Mouse (Mus musculus) midbrain, postnatal 0 days (tissue): ENCODE measurements around the gene Kcnip1. TPM values are rescaled to one million over a fixed set of nuclear protein-coding genes. Genes with fewer than 3 reads are reported as not detected.

Experiments
- ATAC-seq: fragments of 200-750 bp; cut with Nextera tagmentation; 2 replicates; pipeline ENCODE4 v1.8.0; 2017; ENCODE audit warnings: moderate number of reproducible peaks, mild to moderate bottlenecking, moderate TSS enrichment, moderate library complexity; ENCODE audit not compliant: low FRiP score
- DNase-seq: peaks from one replicate; pipeline ENCODE4 v3.0.0-alpha.2; 2015; ENCODE audit warnings: low spot score
- H3K27ac ChIP-seq: fragments of 300-500 bp; sonication (generic); 2 replicates; pipeline ENCODE4 v1.5.1; 2014; ENCODE audit warnings: low read depth, mild to moderate bottlenecking, low read length, mixed read lengths
- H3K27me3 ChIP-seq: fragments of 300-500 bp; sonication (generic); 2 replicates; pipeline ENCODE4 v1.6.1; 2014; ENCODE audit warnings: low read length, control low read depth, mixed read lengths; ENCODE audit not compliant: insufficient read depth
- H3K36me3 ChIP-seq: fragments of 300-500 bp; sonication (generic); 2 replicates; pipeline ENCODE4 v1.6.1; 2014; ENCODE audit warnings: low read length, control low read depth, mixed read lengths; ENCODE audit not compliant: insufficient read depth
- H3K4me1 ChIP-seq: fragments of 300-500 bp; sonication (generic); 2 replicates; pipeline ENCODE4 v1.6.1; 2014; ENCODE audit warnings: mild to moderate bottlenecking, control low read depth, antibody characterized with exemption, low read length, mixed read lengths; ENCODE audit not compliant: insufficient read depth
- H3K4me2 ChIP-seq: fragments of 300-500 bp; sonication (generic); 2 replicates; pipeline ENCODE4 v1.6.1; 2014; ENCODE audit warnings: low read depth, mild to moderate bottlenecking, low read length, mixed read lengths; ENCODE audit not compliant: poor library complexity, severe bottlenecking
- H3K4me3 ChIP-seq: fragments of 300-500 bp; sonication (generic); 2 replicates; pipeline ENCODE4 v1.5.1; 2014; ENCODE audit warnings: low read depth, mild to moderate bottlenecking, low read length, moderate library complexity
- H3K9ac ChIP-seq: fragments of 300-500 bp; sonication (generic); replicated peaks from 2 replicates; pipeline ENCODE4 v1.6.1; 2014; ENCODE audit warnings: mild to moderate bottlenecking, low read length, moderate library complexity, mixed read lengths; ENCODE audit not compliant: poor library complexity, severe bottlenecking
- H3K9me3 ChIP-seq: fragments of 300-500 bp; sonication (generic); 2 replicates; pipeline ENCODE4 v1.6.1; 2016; ENCODE audit warnings: low read length, control low read depth
- CTCF ChIP-seq: IDR thresholded peaks from 2 replicates; pipeline ENCODE4 v1.5.1; 2016; ENCODE audit warnings: antibody characterized with exemption, mild to moderate bottlenecking
- WGBS: fragments of 180-500 bp; shearing (Covaris S2); extraction: QIAGEN DNeasy Blood & Tissue Kit; methylation state at CpG from one replicate; pipeline ENCODE4 v1.1.7; 2014; 5-methylcytosine and 5-hydroxymethylcytosine counted together
- polyA plus RNA-seq: library from polyadenylated mRNA; unstranded; fragments of >200 nt; fragmentation: Nextera tagmentation; extraction: Ambion mirVana; gene quantifications from 2 replicates; pipeline ENCODE4 v1.2.1, GENCODE M21; 2015
- total RNA-seq: library from RNA; depleted of rRNA; stranded (reverse); fragments of >200 nt; gene quantifications from 2 replicates; pipeline ENCODE4 v1.2.3, GENCODE M21; 2014

Gene Kcnip1
- total and polyA plus RNA-seq, 2 experiments from 2014 or later, result 93.8 to 145 TPM

GRCm38 (mm10) chr11:33938561-33939274 is 54.2 kb downstream of the Kcnip1 start:
- Histone ChIP-seq H3K27me3 (no peaks in the 10 kb centered on the region), H3K4me2 (no peak overlapping the region), H3K9me3 (no peaks in the 10 kb centered on the region), H3K4me3 (no peak overlapping the region), H3K4me1 (no peaks in the 10 kb centered on the region), H3K9ac (no peak overlapping the region), H3K27ac (no peak overlapping the region), H3K36me3 (no peaks in the 10 kb centered on the region)
- ATAC-seq, result no peak
- no peak for DNase-seq
- TF ChIP-seq CTCF, result no peak
- 41% methylated on average over 7 of the region's 7 CpGs for WGBS

GRCm38 (mm10) chr11:33937641-33938040 is 55.3 kb downstream of the Kcnip1 start:
- TF ChIP-seq CTCF, result no peak
- DNase-seq (no peak), ATAC-seq (no peak)
- H3K9ac ChIP-seq, result no peak overlapping the region
- no peaks in the 10 kb centered on the region for H3K27me3 ChIP-seq
- H3K27ac ChIP-seq, result no peak overlapping the region
- no peaks in the 10 kb centered on the region for H3K36me3 ChIP-seq
- no peak overlapping the region for H3K4me3 ChIP-seq
- 91% methylated on average over 8 of the region's 8 CpGs for WGBS
- no peak overlapping the region for H3K4me2 ChIP-seq
- H3K4me1 ChIP-seq, result no peaks in the 10 kb centered on the region
- H3K9me3 ChIP-seq, result no peaks in the 10 kb centered on the region

GRCm38 (mm10) chr11:33934286-33934685 is 58.7 kb downstream of the Kcnip1 start:
- no peaks in the 10 kb centered on the region for H3K9me3 ChIP-seq
- peak; percentile 36 for TF ChIP-seq CTCF
- no peak for ATAC-seq
- DNase-seq, result no peak
- 66% methylated on average over 9 of the region's 9 CpGs for WGBS
- no peaks in the 10 kb centered on the region for H3K4me1 ChIP-seq
- no peaks in the 10 kb centered on the region for H3K27me3 ChIP-seq
- no peak overlapping the region for H3K4me2 ChIP-seq
- no peak overlapping the region for H3K4me3 ChIP-seq
- H3K36me3 ChIP-seq, result no peaks in the 10 kb centered on the region
- no peak overlapping the region for H3K27ac ChIP-seq
- H3K9ac ChIP-seq, result no peak overlapping the region

GRCm38 (mm10) chr11:33932386-33933111 is 60.4 kb downstream of the Kcnip1 start:
- Histone ChIP-seq H3K4me3 (no peak overlapping the region), H3K27me3 (no peaks in the 10 kb centered on the region), H3K9ac (no peak overlapping the region), H3K4me2 (no peak overlapping the region), H3K27ac (no peak overlapping the region), H3K36me3 (no peaks in the 10 kb centered on the region), H3K9me3 (no peaks in the 10 kb centered on the region), H3K4me1 (no peaks in the 10 kb centered on the region; the same call in 1 of the 2 replicates)
- DNase-seq, result no peak
- no peak for ATAC-seq
- no peak for TF ChIP-seq CTCF
- 74% methylated on average over 18 of the region's 18 CpGs for WGBS

- H3K4me3 ChIP-seq, result no peak overlapping the region
- 15% methylated on average over 10 of the region's 10 CpGs for WGBS
- no peak for ATAC-seq
- H3K36me3 ChIP-seq, result no peaks in the 10 kb centered on the region
- no peaks in the 10 kb centered on the region; the same call in 1 of the 2 replicates for H3K4me1 ChIP-seq
- no peak overlapping the region for H3K9ac ChIP-seq
- H3K9me3 ChIP-seq, result no peaks in the 10 kb centered on the region
- no peak overlapping the region for H3K27ac ChIP-seq
- TF ChIP-seq CTCF, result no peak
- H3K4me2 ChIP-seq, result no peak overlapping the region
- no peak for DNase-seq
- no peaks in the 10 kb centered on the region for H3K27me3 ChIP-seq
Observed at GRCm38 (mm10) chr11:33931836-33932385, 61.0 kb downstream of the Kcnip1 start.

- H3K9ac ChIP-seq, result no peak overlapping the region
- no peak for DNase-seq
- H3K27me3 ChIP-seq, result no peaks in the 10 kb centered on the region
- no peak overlapping the region for H3K27ac ChIP-seq
- no peak overlapping the region for H3K4me2 ChIP-seq
- no peaks in the 10 kb centered on the region for H3K9me3 ChIP-seq
- H3K4me1 ChIP-seq, result peaks cover 3% of the 10 kb centered on the region; the same call in 1 of the 2 replicates
- TF ChIP-seq CTCF, result no peak
- no peak for ATAC-seq
- no peaks in the 10 kb centered on the region for H3K36me3 ChIP-seq
- WGBS, result 73% methylated on average over 11 of the region's 11 CpGs
- H3K4me3 ChIP-seq, result no peak overlapping the region
Observed at GRCm38 (mm10) chr11:33929412-33929811, 63.5 kb downstream of the Kcnip1 start.
